Mouse (Mus musculus): Measurements from ENCODE around the gene Slc25a21. TPM values are rescaled to one million over a fixed set of nuclear protein-coding genes. Genes with fewer than 3 reads are reported as not detected.

Slc25a21 gene
- polyA plus RNA-seq, 1 experiment: not detected

- TF ChIP-seq POLR2A (IDR thresholded peaks at IDR 0.05; ENCODE audit: borderline replicate concordance, low read depth, low read length): no peak
- TF ChIP-seq CTCF (IDR thresholded peaks at IDR 0.05; ENCODE audit: low read depth, low read length): no peak
- Histone ChIP-seq H3K4me3 (ENCODE audit: insufficient read depth, low read length) (no peak overlapping the region), H3K27ac (ENCODE audit: insufficient read depth, low read depth, low read length) (no peak overlapping the region), H3K4me1 (ENCODE audit: control insufficient read depth, insufficient read depth, low read length) (0 out of 2 replicates have a peak, but pooled peaks cover 2% of the 10 kb centered on the region)
Measured at GRCm38 (mm10) chr12:56697011-56697740, 500.1 kb downstream of the Slc25a21 start.

GRCm38 (mm10) chr12:56696174-56697010, 500.9 kb downstream of the Slc25a21 start:
- H3K4me3 ChIP-seq (ENCODE audit: insufficient read depth, low read length): no peak overlapping the region
- 0 out of 2 replicates have a peak, but pooled peaks cover 2% of the 10 kb centered on the region for H3K4me1 ChIP-seq (ENCODE audit: control insufficient read depth, insufficient read depth, low read length)
- no peak overlapping the region for H3K27ac ChIP-seq (ENCODE audit: insufficient read depth, low read depth, low read length)
- TF ChIP-seq POLR2A (IDR thresholded peaks at IDR 0.05; ENCODE audit: borderline replicate concordance, low read depth, low read length) (no peak), CTCF (IDR thresholded peaks at IDR 0.05; ENCODE audit: low read depth, low read length) (no peak)

GRCm38 (mm10) chr12:56695358-56696173, 501.7 kb downstream of the Slc25a21 start:
- no peak for TF ChIP-seq CTCF (IDR thresholded peaks at IDR 0.05; ENCODE audit: low read depth, low read length)
- no peak for TF ChIP-seq POLR2A (IDR thresholded peaks at IDR 0.05; ENCODE audit: borderline replicate concordance, low read depth, low read length)
- Histone ChIP-seq H3K4me3 (ENCODE audit: insufficient read depth, low read length) (peak overlapping the region; percentile 26), H3K27ac (ENCODE audit: insufficient read depth, low read depth, low read length) (no peak overlapping the region), H3K4me1 (ENCODE audit: control insufficient read depth, insufficient read depth, low read length) (0 out of 2 replicates have a peak, but pooled peaks cover 2% of the 10 kb centered on the region)

- no peak overlapping the region for H3K27ac ChIP-seq (ENCODE audit: insufficient read depth, low read depth, low read length)
- TF ChIP-seq CTCF (IDR thresholded peaks at IDR 0.05; ENCODE audit: low read depth, low read length) (no peak), POLR2A (IDR thresholded peaks at IDR 0.05; ENCODE audit: borderline replicate concordance, low read depth, low read length) (no peak)
- H3K4me3 ChIP-seq (ENCODE audit: insufficient read depth, low read length): no peak overlapping the region
- 0 out of 2 replicates have a peak, but pooled peaks cover 2% of the 10 kb centered on the region for H3K4me1 ChIP-seq (ENCODE audit: control insufficient read depth, insufficient read depth, low read length)
Measured at GRCm38 (mm10) chr12:56694936-56695335, 502.3 kb downstream of the Slc25a21 start.

GRCm38 (mm10) chr12:56694361-56694760, 502.9 kb downstream of the Slc25a21 start:
- TF ChIP-seq CTCF (IDR thresholded peaks at IDR 0.05; ENCODE audit: low read depth, low read length) (no peak), POLR2A (IDR thresholded peaks at IDR 0.05; ENCODE audit: borderline replicate concordance, low read depth, low read length) (no peak)
- Histone ChIP-seq H3K4me1 (ENCODE audit: control insufficient read depth, insufficient read depth, low read length) (0 out of 2 replicates have a peak, but pooled peaks cover 2% of the 10 kb centered on the region), H3K27ac (ENCODE audit: insufficient read depth, low read depth, low read length) (no peak overlapping the region), H3K4me3 (ENCODE audit: insufficient read depth, low read length) (no peak overlapping the region)

- Histone ChIP-seq H3K4me3 (ENCODE audit: insufficient read depth, low read length) (no peak overlapping the region), H3K4me1 (ENCODE audit: control insufficient read depth, insufficient read depth, low read length) (0 out of 2 replicates have a peak, but pooled peaks cover 2% of the 10 kb centered on the region), H3K27ac (ENCODE audit: insufficient read depth, low read depth, low read length) (no peak overlapping the region)
- no peak for TF ChIP-seq POLR2A (IDR thresholded peaks at IDR 0.05; ENCODE audit: borderline replicate concordance, low read depth, low read length)
- no peak for TF ChIP-seq CTCF (IDR thresholded peaks at IDR 0.05; ENCODE audit: low read depth, low read length)
Measured at GRCm38 (mm10) chr12:56693411-56694098, 503.7 kb downstream of the Slc25a21 start.

GRCm38 (mm10) chr12:56692536-56692935, 504.7 kb downstream of the Slc25a21 start:
- H3K4me3 ChIP-seq (ENCODE audit: insufficient read depth, low read length): no peak overlapping the region
- H3K4me1 ChIP-seq (ENCODE audit: control insufficient read depth, insufficient read depth, low read length): 0 out of 2 replicates have a peak, but pooled peaks cover 2% of the 10 kb centered on the region
- no peak for TF ChIP-seq CTCF (IDR thresholded peaks at IDR 0.05; ENCODE audit: low read depth, low read length)
- no peak for TF ChIP-seq POLR2A (IDR thresholded peaks at IDR 0.05; ENCODE audit: borderline replicate concordance, low read depth, low read length)
- no peak overlapping the region for H3K27ac ChIP-seq (ENCODE audit: insufficient read depth, low read depth, low read length)

GRCm38 (mm10) chr12:56691427-56692079, 505.7 kb downstream of the Slc25a21 start, which contains the start of gene Pax9:
Gene Pax9 (plus strand): TSS chr12:56691767.
- H3K4me1 ChIP-seq (ENCODE audit: control insufficient read depth, insufficient read depth, low read length): 0 out of 2 replicates have a peak, but pooled peaks cover 2% of the 10 kb centered on the region
- no peak within 1 kb of the TSS for H3K27ac ChIP-seq (ENCODE audit: insufficient read depth, low read depth, low read length)
- no peak for TF ChIP-seq POLR2A (IDR thresholded peaks at IDR 0.05; ENCODE audit: borderline replicate concordance, low read depth, low read length)
- TF ChIP-seq CTCF (IDR thresholded peaks at IDR 0.05; ENCODE audit: low read depth, low read length): no peak
- no peak within 1 kb of the TSS for H3K4me3 ChIP-seq (ENCODE audit: insufficient read depth, low read length)
